Mouse (Mus musculus): Measurements from ENCODE around the gene Dnase2b.

Dnase2b gene

GRCm38 (mm10) chr3:146570148-146570782, 45.1 kb downstream of the Dnase2b start, which contains the start of gene Uox:
Gene Uox, plus strand, starts transcription at chr3:146570426.
- DNase-seq (ENCODE audit: low spot score), result no peak

GRCm38 (mm10) chr3:146569594-146569993, 45.8 kb downstream of the Dnase2b start:
- DNase-seq (ENCODE audit: low spot score), result no peak

DNA sequence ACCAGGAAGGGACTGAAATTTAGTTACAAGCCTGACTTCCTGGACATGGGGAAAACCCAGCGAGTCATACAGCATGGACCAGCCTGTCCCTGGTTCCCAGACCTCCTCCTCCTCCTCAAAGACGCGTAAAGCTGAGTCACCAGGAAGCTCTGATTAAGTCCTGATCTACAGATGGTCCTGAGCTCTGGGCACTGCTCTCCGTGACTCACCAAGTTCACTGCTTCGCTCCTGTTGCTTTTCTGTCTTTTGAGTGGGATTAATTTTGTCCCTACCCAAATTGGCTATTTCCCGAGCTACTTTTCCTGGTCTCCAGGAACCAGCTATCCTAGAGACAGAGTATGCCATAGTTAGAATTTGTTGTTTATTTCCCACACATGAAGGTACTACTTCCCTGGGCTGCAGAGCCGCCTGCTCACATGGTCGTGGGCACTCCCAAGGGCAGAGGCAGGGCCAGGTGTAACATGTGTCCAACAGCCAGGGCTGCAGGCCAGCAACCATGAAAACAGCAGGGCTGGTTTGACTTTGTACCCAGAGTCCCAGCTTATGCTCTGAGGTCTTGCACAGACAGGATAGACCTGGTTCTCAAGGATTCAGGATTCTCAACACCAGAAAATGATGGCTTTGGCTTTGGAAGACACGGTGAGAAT, 47.4 kb downstream of the Dnase2b start:
- DNase-seq (ENCODE audit: low spot score), result no peak

- no peak for DNase-seq (ENCODE audit: low spot score)
These were observed 48.0 kb downstream of the Dnase2b start for GRCm38 (mm10) chr3:146567366-146567765.

- no peak for DNase-seq (ENCODE audit: low spot score)
These were observed 50.4 kb downstream of the Dnase2b start for GRCm38 (mm10) chr3:146565065-146565411.

DNA sequence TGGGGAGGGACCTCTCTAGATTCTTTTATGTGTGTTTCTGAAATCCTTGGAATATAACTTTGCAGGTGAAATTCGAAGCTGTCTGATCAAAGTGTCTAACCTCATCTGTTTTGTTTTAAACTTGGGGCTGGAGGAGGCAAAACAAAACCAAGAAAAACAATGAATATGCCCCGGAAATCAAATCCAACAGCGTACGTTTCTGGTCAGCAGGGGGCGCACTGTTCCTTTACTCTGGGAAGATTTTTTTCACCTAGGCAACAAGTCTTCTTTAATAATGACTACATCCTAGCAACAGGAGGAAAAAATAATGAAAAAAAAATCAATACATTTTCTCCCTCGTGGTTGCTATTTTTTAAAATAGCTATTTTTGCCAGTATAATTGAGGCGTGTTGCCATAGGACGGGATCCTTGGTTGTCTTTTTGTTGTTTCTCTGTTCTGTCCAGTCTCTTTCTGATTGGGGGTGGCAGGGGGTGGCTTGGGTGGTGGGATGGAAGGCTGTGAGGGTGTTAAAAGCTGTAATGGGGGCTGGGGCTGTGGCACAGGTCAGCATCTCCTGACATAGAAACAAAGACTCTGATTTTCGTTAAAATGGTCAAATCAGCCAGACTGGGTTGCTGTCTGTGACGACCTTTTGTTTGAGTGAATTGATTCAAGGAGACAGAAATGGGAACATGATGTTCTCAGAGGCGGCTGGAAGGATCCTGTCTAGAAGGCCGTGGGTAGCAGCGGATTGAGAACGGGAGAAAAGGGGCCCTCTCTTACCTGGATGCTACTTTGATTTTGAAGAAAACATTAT, 50.9 kb downstream of the Dnase2b start:
- peak; percentile 88 for DNase-seq (ENCODE audit: low spot score)

DNA sequence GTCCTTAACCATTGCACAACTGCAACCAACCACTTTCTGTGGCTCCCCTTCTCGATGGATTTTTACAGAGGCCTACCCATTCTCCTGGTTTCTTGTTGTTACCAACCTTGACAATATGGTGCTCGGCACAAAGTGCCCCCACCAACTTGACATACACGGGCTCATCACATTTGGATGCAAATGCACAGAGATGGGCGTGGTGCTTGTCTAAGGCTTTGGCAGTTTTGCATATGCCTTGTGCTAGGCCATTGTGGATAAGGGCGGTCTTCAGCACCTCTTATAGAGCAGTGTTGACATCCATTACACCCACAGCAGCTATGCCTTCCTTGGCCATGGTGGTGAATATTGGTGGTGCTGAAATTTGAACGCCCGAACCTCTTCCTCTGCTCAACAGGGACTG, 52.5 kb downstream of the Dnase2b start:
- DNase-seq (ENCODE audit: low spot score), result no peak

DNA sequence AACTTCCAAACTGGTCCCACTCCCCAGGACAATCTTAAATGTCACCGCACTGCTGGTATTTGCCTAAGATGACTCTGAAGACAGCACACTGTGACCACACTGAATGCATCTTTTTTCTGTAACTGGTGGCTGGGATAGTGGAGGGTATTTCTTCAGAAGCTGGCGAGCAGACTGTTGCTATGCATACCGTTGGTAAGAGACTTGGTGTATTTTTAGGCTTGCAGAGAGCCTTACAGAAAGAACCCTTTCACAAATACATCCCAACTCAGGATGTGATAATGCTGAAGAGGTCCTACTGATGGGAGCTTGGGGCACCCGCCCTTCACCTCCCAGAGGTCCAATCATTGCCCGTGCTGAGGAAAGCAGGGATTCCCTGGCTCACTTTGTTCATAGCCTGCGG, 57.9 kb downstream of the Dnase2b start:
- no peak for DNase-seq (ENCODE audit: low spot score)

GRCm38 (mm10) chr3:146556567-146556966, 58.8 kb downstream of the Dnase2b start:
- no peak for DNase-seq (ENCODE audit: low spot score)

GRCm38 (mm10) chr3:146554816-146555215, 60.6 kb downstream of the Dnase2b start:
- DNase-seq (ENCODE audit: low spot score), result no peak

DNA sequence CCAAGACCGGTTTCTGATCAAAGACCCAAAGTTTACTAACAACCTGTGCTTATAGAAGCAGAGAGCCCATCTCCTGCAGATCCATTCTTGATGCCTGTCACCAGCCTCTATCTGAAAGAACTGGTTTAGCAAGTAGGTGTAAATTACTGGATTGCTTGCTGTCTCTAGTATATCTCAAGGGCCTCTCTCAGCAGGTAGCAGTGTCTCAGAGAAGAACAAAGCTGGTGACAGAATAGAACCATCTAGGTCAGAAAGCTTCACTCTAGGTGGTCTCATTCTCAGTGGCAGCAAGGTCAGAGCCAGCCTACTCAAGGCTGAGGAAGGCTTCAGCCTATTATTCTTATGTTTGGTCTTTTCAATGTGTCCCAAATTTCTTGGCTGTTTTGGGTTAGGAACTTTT, 71.8 kb downstream of the Dnase2b start:
- no peak for DNase-seq (ENCODE audit: low spot score)

DNA sequence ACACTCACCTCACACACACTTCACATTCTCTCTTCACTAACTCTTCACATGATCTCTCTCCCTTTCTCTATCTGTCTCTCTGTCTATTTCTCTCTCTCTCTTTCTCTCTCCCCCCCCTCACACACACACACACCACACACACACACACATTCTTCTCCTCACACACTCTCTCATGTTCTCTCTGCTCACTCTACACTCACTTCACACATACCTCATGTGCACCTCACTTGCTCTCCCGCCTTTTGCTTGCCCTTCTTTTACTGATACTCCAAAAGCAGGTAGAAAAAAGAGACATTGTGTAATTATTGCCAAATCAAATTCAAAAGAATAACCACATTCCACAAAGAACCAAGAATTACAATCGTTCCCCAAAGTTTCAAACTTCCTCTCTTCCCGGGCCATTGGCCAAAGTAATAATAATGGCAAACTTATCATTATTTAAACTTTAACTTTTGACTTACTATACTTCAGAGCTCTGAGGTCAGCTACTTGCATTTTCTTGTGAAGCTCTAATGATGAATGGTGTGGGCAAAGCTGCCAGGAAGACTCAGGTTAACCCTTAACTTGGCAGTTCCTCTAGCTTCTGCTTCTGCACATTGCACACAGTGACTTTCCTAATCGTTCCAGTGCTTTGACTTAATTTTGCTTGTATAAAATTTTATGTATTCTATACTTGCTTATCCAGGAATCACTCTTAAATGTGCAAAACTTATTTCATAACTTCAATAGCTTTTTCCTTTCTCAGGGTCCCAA, 74.7 kb downstream of the Dnase2b start:
- no peak for DNase-seq (ENCODE audit: low spot score)

DNA sequence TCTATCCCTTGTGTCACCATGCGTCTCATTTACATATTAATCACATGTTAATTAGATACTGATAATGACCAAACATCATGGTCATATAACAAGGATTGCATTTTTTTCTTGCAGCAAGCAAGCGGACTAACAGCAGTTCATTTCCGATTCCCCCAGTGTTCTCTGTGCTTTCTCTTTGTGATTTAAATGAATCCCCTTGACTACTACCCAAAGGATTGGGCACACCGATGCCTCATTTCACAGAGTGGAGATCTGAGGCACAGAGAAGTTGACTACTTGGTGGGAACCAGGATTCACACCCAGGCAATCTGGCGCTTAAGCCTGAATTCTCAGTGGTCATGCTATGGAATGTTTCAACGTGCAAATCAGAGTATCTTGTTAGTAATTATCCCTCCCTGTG, 80.4 kb downstream of the Dnase2b start:
- DNase-seq (ENCODE audit: low spot score), result no peak
